Mouse (Mus musculus): ENCODE measurements at regions not wholly inside any gene's neighbourhood (a gene's known extent, or its start where the extent isn't known, plus 50 kb on each side); places are given as distances from the start of the nearest gene placed in this dataset.

DNA sequence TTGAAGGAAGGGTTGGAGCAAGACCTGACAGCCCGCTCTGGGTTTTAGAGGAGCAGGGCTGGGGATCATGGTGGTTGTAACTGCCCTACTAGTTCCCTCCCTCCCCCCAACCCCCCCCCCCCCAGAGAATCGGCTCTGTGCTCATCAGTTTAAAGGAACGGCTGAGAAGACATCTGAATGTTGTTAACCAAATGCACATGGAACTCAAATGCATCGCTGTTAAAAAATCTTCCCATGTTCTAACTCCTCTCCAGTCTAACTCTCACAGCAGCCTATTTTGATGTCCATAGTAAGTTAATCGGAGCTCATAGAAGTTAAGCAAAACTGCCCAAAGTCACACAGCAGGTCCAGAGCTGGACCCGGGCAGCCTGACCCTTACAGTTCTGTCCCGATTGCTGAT lies 143.1 kb downstream of the Vegfa start:
- no peak for TF ChIP-seq POLR2A (IDR thresholded peaks at IDR 0.05; ENCODE audit: control insufficient read depth, extremely low read depth, insufficient read depth, low read length, poor library complexity)
- TF ChIP-seq CTCF (IDR thresholded peaks at IDR 0.05; ENCODE audit: borderline replicate concordance, control insufficient read depth, extremely low read depth, insufficient read depth, low read length, poor library complexity) = no peak
